Mouse (Mus musculus) thymus, adult 2 months (tissue): ENCODE results near the gene Hnrnpu.

Source experiments
- CTCF ChIP-seq: fragments of 200-500 bp; IDR thresholded peaks from 2 replicates; pipeline ENCODE4 v1.5.1; 2012; ENCODE audit warnings: mild to moderate bottlenecking, control low read depth, low read length, moderate library complexity, borderline replicate concordance; ENCODE audit not compliant: control insufficient read depth, poor library complexity, insufficient read depth; ENCODE audit errors: extremely low read depth
- POLR2A ChIP-seq: fragments of 200-500 bp; IDR thresholded peaks from 2 replicates; pipeline ENCODE4 v1.6.1; 2012; ENCODE audit warnings: mild to moderate bottlenecking, low read length, control low read depth, moderate library complexity; ENCODE audit not compliant: control insufficient read depth, poor library complexity, insufficient read depth; ENCODE audit errors: extremely low read depth

DNA sequence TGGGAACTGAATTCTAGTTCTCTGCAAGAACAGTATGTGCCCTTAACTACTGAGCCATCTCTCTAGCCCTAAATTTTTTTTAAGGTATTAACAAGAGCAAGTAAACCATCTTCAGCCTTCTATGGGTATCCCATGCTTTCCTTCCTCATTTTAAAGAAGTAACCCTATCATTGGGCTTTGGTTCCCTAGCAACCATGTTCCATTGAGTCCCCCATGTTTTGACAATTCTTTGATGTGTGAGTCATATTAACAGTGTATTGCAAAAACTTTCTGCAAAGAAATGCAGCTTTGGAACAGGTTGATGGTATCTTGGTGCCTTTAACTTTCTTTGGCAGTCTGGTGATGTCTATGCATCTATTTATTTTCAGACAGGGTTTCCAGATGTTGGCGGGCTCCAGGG lies 43.5 kb downstream of the Hnrnpu start:
- TF ChIP-seq CTCF (no peak), POLR2A (no peak)
